Mouse (Mus musculus): ENCODE measurements around the gene Prdm5. TPM values are rescaled to one million over a fixed set of nuclear protein-coding genes. Genes with fewer than 3 reads are reported as not detected.
A peak's percentile ranks its signal among the peaks of the same experiment; 100 is the strongest.

The Prdm5 gene
- 1 to 10 TPM; 7.8 to 8.9 TPM for total RNA-seq (2021)

DNA sequence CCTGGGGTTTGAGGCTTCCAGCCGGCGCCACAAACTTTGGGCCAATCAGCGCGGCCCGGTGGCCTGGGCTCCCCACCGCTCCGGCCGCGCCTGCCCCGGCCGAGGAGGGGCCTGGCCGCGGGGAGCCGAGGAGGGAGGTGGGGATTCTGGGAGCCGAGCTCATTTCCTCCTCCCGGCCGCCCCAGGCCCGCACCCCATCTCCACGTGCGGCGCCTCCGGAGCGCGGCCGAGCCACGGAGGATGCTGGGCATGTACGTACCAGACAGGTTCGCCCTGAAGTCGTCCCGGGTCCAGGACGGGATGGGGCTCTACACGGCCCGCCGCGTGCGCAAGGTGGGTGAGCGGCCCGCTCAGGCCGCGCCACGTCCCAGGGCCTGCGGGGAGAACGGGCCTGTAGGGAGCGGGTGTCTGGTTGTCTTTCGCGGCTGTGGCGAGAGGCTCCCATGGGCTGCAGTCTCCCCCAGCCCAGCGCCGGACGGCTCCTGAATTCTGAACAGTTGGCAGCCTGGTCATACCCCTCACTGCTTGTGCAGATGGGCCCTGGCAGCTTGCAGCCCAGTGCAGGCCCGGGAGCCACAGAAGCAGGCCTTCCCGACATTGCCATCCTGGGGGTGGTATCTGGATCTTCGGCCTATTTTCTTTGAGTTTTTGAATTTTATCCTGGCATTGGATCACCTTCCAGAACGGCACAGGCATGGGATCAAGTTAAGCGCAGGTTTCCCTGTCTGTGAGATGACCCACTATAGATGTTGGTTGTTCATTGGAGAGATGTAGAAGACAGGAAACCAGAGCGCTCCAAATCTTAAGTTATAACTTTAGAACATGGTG is at the start of gene Prdm5:
Gene Prdm5, plus strand, starts transcription at position 128 of the 828 bp plus-strand sequence.
- DNase-seq, result peak; percentile 66 to 78
- intact Hi-C loops (cut with DNase I), result no loop called here

DNA sequence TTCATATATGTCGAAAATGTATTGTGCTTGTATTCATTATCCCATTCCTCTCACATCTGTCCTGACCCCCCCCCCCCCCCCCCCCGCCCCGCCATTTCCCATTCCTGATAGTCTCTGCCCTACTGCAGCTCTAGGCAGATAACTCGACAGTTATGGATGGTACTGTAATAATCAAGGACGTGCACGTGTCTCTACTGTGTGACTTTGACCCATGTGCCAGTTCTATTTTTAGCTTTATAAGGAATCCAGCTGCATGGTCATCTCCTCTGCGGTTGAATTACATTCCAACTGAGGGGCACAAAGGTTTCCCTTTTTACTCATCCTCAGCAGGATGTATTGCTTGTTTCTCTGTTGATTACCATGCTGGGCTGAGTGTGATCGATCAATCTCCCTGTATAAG is 39.3 kb upstream of the Prdm5 start:
- no peak for DNase-seq

DNA sequence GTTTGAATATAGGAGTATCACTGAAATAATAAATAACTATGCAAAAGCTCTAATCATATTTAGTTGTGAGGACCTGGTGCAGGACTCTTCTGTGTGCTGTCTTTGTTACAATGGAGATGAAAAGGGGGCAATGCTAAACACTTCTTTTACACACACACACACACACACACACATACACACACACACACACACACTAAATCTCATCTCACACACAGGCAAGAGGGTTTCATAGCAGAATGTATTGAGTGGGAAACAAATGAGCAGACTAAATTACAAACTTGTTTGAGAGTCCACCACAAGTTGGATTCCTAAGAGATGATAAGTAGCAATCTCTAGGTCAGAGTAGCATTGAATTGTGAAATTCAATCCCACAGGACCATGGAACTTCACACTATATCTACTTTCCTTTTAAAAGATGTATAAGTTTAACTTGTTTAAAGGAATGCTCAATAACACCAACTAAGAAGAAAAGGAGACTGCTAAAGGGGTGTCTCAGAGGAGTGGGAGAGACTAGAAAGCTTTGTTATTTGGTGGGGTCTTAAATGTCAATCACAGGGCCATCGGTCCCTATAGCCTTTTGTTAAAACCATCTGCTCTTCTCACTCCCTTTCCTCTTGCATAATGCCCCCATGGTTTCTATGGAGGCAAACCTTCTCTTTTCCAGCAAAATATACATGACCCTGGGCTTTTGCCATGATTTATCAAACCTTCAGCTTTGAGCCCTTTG is 35.5 kb upstream of the Prdm5 start:
- intact Hi-C loops (cut with DNase I), result no loop called here
- DNase-seq, result no peak

More for the DNA sequence above, 39.3 kb upstream of the Prdm5 start:
- intact Hi-C loops (cut with DNase I), result no loop called here

DNA sequence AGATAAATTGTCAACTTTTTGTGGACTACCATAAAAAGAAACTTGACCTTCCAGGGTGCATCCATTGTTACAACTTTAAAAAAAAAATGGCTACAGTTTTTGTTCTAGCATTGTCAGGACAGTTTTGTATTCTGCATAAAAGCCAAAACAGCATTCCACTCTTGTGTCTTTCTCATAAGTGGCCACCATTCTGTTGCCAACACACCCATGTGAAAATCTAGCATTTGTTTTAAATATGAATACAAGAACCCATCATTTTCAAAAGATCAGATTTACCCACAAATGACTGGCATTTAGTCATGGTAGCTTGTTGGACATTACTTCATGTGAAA is 35.0 kb upstream of the Prdm5 start:
- intact Hi-C loops (cut with DNase I), result no loop called here
- no peak for DNase-seq

DNA sequence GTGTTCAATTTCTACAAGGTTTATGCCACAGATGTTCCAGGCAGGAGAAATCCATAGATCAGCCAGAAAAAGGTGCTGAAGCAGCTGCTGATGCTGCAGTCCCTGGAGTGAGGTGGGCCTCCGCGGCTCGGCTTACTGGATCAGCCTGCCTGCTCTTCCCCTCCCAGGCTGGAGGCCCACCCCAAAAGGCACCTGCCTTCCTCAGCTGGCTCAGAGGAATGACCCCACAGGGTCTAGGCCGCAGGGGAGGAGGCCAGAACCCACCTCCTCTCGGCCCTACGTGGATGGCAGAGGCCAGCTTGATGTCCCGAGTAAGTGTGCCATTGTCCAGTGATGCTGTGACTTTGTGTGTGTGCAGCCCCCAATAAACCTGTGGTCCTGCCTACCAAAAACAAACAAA is 20.6 kb upstream of the Prdm5 start:
- intact Hi-C loops (cut with DNase I), result no loop called here

DNA sequence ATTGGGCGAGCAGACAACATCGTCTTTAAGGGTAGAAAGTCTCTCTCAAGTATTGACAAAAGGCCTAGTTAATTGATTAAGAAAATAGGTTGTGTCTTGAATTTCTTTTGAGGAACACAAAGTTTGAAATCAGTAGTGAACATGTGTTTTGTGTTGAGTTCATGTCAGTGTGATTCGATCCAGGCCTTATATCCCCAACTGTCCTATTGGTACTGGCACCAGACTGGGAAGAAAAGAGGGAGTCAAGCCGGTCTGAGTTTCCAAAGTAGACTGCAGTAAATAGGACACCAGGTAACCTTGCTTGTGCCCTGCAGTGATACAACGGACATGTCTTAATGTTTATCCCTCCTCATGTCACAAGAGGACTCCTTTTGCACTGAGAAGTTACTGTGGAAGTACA is 19.6 kb upstream of the Prdm5 start:
- no peak for DNase-seq
- intact Hi-C loops (cut with DNase I), result no loop called here

More for the DNA sequence above, 20.6 kb upstream of the Prdm5 start:
- DNase-seq, result no peak

DNA sequence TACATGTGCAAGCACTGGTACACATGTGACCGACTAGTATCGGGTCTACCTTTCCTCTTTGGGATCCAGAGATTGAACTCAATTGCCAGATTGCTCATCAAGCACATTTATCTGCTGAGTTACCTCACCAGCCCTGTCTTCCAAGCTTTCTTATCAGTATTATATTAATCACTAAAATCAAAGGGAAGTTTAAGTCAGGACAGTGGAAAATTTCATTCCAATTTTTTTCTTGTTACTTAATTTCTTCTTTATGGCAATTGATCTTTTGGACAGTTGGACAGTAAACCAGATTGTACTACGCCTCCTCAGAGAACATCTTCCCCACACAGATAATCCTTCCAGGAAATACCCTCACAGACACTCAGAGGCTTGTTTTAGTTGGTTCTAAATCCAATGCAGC is 18.7 kb upstream of the Prdm5 start:
- no peak for DNase-seq
- intact Hi-C loops (cut with DNase I), result no loop called here

DNA sequence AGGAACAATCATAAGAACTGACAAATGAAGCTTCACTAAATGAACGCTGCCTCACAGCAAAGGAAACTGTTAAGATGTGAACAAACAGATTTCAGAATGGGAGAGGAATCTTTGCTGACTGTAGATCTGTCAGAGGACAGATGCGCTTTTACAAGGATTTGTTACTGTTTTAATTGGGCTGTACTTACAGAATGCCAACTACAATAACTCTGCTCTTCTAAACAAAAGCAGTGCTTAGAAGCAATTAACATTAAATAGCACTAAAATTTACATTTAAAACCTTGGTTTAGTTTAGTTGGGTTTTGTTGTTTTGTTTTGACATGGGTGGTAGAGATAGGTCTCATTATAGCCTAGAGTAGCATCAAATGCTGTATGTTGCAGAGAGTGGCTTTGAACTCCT is 14.3 kb upstream of the Prdm5 start:
- intact Hi-C loops (cut with DNase I), result no loop called here
- no peak for DNase-seq

DNA sequence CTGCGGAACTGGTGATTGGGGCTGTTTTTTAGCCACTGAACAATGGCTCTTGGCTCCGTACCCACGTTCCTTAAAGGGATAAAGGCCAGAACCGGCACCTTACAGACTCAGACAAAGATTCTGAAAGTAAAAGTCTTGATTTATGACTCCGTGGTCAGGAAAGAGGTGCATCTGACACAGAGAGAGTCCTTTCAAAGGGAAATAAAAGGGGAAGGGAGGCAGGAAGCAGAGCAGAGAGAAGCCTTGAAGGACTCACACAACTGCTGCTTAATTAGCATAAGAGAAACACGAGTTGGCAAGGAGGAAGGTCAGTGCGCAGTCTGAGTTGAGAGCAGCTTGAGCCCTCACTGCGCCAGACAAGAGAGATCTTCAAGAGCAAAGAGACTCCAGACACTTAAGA is 13.7 kb upstream of the Prdm5 start:
- peak; percentile 11 to 14 for DNase-seq
- intact Hi-C loops (cut with DNase I), result no loop called here

DNA sequence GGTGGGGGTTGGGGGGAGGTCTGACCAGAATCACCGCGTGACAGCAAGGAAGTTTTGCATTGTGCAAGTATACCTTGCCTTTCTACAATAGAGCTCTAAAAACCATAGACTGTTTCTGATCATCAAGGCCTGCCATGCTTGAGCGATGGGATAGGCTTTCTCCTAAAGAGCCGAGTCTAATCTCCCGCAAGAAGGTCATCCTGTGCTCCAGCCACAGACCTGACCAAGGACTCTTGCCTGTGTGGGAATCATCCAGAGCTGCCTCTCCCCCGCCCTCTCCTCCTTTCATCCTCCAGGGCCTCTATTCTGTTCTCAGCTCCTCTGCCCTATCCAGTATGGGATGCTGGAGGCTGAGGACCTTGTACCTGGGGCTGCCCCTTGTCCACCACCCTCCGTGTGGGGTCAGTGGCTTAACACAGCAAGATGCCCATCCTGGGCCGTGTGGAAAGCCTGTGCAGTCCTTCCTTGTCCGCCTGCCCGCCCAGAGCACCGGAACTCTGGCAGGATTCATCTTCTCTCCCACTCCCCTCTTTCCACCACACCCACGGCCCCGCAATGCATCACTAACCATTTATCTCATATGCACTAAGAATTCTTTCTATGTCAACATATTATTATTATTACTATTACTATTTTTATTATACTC is 12.9 kb upstream of the Prdm5 start:
- intact Hi-C loops (cut with DNase I), result no loop called here

DNA sequence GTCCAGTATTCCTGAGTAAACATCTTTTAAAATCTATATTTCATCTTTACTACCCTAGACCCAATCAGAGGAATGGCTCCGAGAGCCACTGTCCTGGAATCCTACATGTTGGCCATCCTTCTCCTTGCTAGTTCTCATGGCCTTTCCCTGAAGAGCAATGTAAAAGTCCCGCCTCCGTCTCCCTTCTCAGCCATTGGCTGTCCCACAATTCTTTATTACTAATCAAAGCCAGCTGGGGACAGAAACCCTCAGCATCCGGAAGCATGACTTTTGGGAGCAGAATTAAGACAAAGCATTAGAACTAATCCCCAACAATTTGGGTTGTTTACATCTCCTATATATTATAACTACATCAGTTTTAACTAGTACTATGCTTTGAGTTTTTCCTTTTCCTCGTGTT is 10.9 kb upstream of the Prdm5 start:
- no peak for DNase-seq
- intact Hi-C loops (cut with DNase I), result no loop called here

More for the DNA sequence above, 12.9 kb upstream of the Prdm5 start:
- no peak for DNase-seq

DNA sequence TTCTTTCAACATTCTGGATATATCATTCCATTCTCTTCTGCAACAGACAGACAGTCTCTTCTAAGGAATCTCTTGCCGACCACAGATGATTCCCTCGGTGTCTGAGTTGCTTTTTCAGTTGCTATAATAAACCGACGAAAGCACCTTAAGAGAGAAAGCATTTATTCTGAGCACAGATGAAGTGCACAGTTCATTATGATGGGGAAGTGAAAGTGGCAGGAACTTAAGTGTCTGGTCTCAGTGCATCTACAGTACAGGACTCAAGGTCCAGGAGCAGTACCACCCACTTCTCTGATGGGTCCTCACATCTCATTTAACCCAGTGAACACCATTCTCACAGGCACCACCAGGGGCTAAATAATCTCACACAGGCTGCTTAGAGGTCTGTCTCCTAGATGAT is 5.2 kb upstream of the Prdm5 start:
- no peak for DNase-seq
- intact Hi-C loops (cut with DNase I), result no loop called here

DNA sequence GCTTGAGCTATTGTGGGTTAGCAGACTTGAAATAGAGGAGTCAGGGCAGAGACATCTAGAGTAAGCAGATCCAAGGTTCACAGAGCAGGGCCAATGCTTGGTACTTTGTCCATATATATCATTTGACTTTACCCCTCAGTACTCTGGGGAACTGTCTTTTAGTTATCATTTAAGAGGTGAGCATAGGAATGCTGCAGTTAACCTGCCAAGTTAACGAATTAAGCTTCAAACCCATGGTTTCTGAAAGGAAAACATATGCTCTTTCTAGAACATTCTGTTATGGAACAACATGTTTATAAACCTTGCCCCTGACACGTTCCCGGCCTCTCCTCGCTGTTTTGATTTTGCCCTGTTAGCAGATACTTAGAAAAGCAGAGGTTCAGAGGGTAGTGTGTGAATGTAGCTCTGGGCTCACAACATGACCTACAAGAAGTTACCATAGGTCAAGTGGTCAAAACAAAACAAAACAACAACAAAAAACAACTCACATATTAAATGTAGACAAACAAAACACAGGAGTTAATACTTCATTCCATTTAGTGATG is 973 bp downstream of the Prdm5 start:
- DNase-seq, result no peak
- intact Hi-C loops (cut with DNase I), result loop anchor here (5.0 kb wide), 1 partner anchor 107 kb away; the partner anchor contains the start of gene Ndnf

DNA sequence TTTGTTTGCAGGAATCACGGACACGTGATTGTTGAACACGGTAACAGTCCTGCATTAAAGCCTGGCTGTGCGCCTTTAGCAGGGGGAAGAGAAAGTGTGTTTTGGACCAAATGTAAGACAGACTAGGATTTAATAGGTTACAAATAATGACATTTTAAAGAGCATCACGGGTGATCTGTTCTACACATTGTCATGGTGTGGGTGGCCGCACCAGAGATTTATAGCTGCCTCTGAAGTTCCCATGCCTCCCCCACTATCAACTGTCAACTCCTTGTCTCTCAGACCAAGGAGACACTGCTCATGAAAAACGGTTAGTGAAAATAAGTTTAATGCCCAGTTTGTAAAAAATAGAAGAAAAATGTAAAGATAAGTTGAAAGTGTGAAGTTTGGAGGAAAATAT is 2.7 kb downstream of the Prdm5 start:
- intact Hi-C loops (cut with DNase I), result loop anchor here (5.0 kb wide), 1 partner anchor 109 kb away; the partner anchor contains the start of gene Ndnf
- no peak for DNase-seq

DNA sequence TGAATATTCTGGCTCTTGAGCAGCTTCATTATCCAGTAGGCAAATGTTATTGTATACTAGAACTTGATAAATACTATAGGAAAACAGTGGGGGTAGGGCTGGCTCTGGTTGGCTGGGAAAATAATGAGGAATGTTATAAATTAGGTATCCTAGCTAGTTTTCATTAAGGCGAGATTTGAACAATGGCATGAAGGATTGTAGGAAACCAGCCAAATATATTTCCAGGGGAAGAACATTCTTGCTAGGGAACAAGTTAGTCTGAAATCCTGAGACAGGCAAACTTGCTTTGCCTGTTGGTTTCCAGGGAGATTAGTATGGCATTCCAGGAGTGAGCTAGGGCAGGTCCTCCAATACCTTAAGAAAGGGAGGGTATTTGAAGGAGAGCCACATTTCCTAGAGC is 4.9 kb downstream of the Prdm5 start:
- no peak for DNase-seq
- intact Hi-C loops (cut with DNase I), result loop anchor here (5.0 kb wide), 1 partner anchor 111 kb away; the partner anchor contains the start of gene Ndnf

DNA sequence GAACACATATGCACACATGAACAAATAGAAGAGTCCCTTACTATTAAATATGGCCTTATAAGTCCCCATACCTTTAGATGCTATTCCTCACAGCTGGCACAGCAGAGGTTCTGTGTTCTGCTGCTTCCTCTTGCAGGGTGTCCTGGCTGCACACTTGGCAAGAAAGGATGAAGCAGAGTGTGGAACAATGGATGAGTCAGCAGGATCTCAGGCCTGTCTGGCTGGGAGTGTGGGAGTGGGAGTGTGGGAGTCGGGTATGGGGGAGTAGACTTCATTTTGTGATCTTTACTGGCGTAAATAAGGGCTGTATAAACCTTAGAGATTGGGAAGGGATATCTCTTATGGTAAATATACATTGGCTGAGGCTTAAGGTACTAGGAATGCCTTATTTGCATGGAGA is 14.1 kb downstream of the Prdm5 start:
- intact Hi-C loops (cut with DNase I), result no loop called here
- no peak for DNase-seq

DNA sequence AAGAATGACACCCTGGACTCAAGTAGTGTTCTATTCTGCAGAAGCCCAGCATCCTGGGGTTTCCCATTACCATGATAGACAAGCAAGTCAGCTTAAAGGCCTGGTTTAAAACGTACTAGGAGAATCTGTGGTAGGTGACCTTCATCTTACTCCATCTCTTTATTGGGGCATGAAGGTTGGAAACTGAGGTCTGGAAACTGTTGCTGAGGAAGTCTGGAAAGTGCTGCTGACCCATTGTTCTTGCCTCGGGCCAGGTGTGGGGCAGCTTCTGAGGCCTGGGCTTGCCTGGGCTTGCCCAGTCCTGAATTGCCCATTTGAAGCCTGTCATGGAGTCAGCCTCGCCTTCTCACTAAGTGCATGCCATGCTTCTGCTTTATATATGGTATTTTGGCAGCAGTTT is 17.8 kb downstream of the Prdm5 start:
- DNase-seq, result no peak
- intact Hi-C loops (cut with DNase I), result no loop called here

DNA sequence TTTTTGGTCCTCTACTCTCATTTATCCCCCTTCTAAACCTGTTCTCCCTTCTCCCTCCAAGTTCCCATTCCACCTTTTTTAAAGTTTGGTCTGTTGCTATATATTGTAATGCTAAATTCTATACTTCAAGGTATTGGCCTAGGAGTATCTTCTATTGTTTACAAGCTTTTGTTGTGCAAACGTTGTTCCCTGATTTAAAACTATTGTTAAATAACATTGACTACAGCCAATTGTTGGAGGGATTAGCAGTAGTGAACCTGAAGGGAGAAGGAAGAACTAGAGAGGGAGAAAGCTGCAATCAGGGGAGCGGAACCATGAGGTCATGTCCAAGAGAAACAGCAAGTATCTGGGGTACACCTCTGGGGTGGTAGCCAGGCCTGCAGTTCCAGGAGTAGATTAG is 18.5 kb downstream of the Prdm5 start:
- intact Hi-C loops (cut with DNase I), result no loop called here

DNA sequence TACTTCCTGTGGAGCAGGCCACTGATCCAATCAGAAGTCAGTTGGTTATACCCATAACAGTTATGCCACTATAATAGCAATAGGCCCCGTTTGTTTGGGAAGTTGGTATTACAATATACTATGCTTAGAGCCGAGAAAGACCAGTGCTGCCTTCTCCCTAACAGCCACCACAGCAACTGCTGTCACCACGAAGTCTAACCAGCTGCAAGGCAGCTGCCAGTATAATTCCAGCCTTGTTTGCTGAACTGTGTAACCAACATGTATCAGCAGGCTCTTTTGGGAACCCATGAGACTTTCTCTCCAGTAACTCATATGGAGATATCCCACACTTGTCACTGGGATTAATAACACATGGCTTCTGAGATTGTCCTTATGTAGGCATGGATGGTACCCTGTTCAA is 19.6 kb downstream of the Prdm5 start:
- intact Hi-C loops (cut with DNase I), result no loop called here
- DNase-seq, result no peak

More for the DNA sequence above, 18.5 kb downstream of the Prdm5 start:
- DNase-seq, result no peak

DNA sequence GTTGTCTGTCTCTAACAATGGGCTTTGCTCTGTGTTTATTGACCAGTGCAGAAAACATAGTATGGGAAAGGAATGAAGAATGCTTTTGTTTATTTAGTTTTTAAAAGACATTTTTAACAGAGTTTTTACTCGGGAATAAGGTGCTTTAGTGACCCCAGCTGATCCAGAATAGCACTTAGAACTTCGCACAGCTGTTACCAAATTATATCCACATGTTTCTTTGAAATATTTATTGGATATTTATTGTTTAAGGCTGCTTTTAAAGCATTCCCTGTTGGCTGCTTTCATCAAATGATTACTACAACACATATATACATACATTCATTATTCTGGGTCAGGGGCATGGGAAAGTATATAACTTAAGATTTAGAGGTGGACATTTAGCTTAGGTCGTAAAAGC is 32.9 kb downstream of the Prdm5 start:
- DNase-seq, result no peak
- intact Hi-C loops (cut with DNase I), result no loop called here

DNA sequence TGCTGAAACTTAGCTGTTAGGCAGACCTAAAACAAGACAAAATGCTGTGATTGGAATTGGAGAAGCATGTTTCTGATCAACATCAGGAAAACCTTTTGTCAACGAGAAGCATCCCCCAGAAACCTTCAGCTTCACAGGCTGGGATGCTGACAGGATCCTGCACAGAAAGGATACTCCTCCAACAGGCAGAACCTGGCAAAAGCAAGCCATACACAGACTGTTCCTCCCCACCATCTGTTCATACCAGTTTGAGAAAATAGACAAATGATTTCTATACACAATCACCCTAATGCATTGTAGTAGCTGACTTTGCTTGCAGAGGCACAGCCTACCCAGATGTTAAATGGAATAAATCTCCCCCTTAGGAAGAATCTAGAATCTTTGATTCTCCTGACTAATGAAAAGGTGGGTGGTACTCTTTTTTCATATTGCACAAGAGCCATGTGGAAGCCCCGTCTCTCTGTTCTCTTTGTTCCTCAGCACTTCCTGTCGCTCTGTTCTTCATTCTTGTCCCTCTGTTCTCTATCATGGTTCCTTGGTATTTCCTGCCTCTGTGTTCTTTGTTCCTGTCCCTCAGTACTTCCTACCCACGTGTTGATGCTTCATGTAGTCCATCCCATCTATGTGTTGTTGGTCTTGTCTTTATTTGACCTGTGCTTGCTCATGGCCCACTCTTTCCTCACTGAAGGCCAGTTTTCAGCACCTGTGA is 39.4 kb downstream of the Prdm5 start:
- DNase-seq, result no peak
- intact Hi-C loops (cut with DNase I), result no loop called here

Measured in heart, postnatal 36 days (tissue).